In the genomic region with DNA sequence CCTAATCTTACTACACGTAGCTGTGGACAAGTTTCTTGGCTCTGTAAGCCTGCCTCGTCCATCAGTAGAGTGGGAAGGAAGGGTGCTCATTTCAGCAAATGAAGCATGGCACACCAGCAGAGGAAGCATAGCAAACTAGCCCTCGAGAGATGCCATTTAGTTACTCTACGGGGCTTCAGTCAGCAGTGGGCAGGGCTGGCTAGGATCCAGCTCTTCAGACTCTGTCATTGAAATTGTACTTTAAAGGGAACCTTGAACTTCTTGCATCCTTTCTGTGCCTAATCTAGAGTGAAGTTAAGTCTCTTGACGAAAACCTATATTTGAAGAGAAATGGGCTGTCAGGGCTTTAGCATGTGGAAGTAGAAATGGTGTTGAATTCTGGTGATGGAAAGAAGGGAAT, we compare ENCODE assay signal across 14 mouse cellular contexts.
"Had no signal": no experiment of that assay in that cellular context is flagged by ENCODE, and none has a peak within 500 bp of the region (broad histone marks: within the 10 kb centered on the region; RNA-seq: fewer than 3 reads in every experiment).

No protein-coding gene starts in this region.

- H3K27ac ChIP-seq: left cerebral cortex, adult 2 months; limb, embryonic 10.5 days; liver, embryonic 15.5 days; midbrain, embryonic 10.5 days; neural tube, embryonic 15.5 days had no signal

- H3K4me3 ChIP-seq: left cerebral cortex, adult 2 months; limb, embryonic 10.5 days; liver, embryonic 15.5 days; midbrain, embryonic 10.5 days; myocyte; neural tube, embryonic 15.5 days had no signal

- H3K4me2 ChIP-seq: liver, embryonic 11.5 days; liver, embryonic 15.5 days; lung, embryonic 14.5 days; neural tube, embryonic 15.5 days had no signal

- ATAC-seq: intestine, embryonic 16.5 days had no signal

- DNase-seq: lung, embryonic 14.5 days; lung, postnatal 10 days; lung, postnatal 4 days; midbrain, embryonic 14.5 days; thymus, adult 18-20 months; thymus, postnatal 14 days had no signal

- H3K9me3 ChIP-seq: limb, embryonic 10.5 days; liver, embryonic 15.5 days; midbrain, embryonic 10.5 days; neural tube, embryonic 15.5 days had no signal

- H3K27me3 ChIP-seq: liver, embryonic 15.5 days; neural tube, embryonic 15.5 days had no signal

- H3K9ac ChIP-seq: liver, embryonic 15.5 days; lung, embryonic 14.5 days; neural tube, embryonic 15.5 days had no signal
